Mouse (Mus musculus): ENCODE results near the gene Galk1.

Gene Galk1

GRCm38 (mm10) chr11:116011529-116012261 is 824 bp downstream of the Galk1 start:
- DNase-seq (ENCODE audit: low spot score in 2 of 2) = no peak

GRCm38 (mm10) chr11:116010948-116011347 is 1.6 kb downstream of the Galk1 start:
- no peak for DNase-seq (ENCODE audit: low spot score in 2 of 2)

GRCm38 (mm10) chr11:116010146-116010545 is 2.4 kb downstream of the Galk1 start:
- no peak for DNase-seq (ENCODE audit: low spot score in 2 of 2)

DNA sequence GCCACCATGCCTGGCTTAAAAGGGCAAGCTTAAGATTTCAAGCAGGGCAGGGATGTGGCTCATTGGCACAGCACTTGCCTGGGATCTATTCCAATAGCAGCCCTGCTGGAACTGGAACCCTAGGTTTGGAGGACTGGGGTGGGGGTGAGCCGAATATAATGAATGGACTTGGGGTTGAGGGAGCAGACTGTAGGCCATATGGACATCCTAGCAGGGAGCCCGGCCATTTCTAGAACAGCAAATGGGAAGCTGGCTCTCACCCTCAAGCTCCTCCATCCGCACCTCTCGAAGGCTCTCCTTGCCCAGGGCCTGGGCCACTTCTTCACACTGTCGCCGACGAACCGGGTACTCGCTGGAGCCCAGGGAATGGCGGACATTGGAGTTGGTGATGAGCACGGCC is 2.9 kb downstream of the Galk1 start:
- DNase-seq (ENCODE audit: low spot score in 2 of 2) = no peak

DNA sequence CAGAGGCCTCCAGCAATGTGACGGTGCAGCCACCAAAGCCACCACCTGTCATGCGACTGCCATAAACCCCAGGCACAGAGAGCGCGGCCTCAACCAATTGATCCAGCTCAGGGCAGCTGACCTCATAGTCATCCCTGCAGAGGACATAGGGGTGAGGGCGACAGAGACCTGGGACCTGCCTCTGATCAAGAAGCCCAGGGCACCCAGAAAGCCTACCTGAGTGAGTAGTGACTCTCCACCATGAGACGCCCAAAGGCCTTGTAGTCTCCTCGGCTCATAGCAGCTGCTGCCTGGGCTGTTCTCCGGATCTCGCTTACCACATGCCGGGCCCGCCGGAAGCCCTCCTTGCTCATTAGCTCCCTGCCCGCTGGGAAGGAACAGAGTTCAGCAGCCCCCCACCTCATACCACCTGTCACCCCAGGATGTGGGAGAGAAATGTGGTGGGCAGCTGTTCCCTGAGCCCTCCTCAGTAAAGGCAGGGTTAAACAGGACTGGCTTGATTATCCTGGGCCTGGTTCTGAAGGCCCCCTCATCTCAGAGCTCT is 3.6 kb downstream of the Galk1 start:
- no peak for DNase-seq (ENCODE audit: low spot score in 2 of 2)

DNA sequence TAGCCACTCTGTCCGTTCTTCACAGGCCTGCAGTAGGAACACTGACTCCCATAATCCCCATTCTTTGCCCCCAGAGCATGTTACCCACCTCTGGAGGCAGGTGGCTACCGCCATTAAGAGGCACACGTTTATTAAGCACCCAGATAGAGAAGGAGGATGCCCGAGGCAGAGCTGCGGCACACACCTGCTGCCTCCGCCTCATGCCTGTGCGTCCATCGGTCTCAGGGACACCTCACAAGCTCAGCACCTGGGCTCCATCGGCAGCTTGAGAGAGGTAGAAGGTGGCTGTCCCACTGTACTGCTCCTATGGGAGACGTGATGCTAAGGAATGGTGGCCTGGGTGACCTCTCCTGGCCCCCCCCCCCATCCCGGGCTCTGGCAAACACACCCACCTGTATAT is 4.1 kb downstream of the Galk1 start:
- no peak for DNase-seq (ENCODE audit: low spot score in 2 of 2)

DNA sequence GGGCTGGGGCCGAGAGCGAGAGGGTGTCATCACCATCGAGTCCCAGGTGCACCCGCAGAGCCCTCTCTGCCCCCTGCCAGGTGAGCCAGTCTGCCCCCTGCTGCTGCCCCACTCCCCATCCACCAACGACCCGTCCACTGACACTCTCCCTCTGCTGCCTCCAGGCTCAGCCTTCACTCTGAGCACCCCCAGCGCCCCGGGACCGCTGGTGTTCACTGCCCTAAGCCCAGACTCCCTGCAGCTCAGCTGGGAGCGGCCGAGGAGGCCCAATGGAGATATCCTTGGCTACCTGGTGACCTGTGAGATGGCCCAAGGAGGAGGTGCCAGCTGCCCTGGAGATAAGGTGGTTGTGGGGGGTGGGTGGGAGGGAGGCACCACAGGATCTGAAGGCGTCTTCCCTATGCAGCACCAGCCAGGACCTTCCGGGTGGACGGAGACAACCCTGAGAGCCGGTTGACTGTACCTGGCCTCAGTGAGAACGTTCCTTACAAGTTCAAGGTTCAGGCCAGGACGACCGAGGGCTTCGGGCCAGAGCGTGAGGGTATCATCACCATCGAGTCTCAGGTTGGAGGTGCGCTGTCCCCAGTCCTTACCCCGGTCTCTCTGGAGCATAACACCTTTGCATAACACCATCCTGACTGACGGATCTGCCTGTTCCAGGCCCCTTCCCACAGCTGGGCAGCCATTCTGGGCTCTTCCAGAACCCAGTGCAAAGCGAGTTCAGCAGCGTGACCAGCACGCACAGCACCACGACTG is 5.2 kb downstream of the Galk1 start:
- no peak for DNase-seq (ENCODE audit: low spot score in 2 of 2)

DNA sequence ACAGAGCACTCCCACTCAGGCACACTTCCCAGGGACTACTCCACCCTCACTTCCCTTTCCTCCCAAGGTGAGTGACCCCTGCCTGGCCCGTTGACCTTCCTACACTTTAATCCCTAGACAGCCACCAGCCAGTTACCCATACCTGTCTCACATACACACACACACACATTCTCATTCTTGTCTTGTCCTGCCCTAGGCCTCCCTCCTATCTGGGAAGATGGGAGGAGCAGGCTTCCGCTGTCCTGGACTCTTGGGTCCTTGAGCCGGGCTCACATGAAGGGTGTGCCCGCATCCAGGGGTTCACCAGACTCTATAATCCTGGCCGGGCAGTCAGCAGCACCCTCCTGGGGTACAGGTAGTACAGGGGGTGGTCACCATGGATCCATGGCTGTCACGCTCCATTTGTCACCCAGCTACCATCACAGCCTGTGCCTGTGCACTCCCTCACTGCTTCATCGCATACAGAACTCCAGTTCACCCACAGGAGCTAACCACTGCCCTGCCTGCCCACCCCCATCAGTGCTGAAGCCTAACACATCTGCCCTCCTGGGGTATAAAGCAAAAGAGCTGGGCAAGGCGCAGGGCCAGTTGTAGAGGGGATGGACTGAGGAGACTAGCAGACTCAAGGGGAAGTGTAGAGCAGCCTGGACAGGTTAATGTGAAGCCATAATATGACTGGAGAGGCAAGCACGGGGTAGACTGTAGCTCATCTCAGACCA is 6.7 kb downstream of the Galk1 start:
- no peak for DNase-seq (ENCODE audit: low spot score in 2 of 2)

GRCm38 (mm10) chr11:116004840-116005700 is 7.4 kb downstream of the Galk1 start:
- peak; percentile 62 to 69 for DNase-seq (ENCODE audit: low spot score in 2 of 2)

DNA sequence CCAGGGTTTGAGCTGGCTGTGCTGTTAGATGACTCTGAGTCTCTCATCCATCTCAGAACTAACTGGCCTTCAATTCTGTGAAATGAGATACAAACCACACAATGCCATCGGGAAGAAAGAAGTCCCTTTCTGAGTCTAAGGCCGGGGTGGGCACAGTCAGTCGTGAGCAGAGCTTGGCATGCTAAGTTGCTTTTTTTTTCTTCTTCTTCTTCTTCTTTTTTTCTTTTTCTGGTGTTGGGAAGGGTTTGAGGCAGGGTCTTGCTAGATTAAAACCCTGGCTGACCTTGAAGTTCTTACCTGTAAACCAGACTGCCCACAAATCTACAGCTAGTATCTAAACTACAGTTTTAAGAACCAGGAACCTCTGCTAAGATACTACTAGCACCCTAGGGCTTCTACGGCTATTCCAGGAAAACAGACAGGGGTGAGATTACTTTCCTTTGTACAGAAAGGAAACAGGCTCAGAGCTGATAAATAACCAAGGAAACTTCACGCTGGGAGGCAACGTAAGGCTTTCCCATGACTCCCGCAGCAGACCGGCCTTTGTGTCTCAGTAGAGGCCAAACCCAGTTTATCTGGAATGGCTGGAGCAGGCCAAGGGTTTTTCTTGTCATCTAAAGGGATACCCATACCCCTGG is 8.2 kb downstream of the Galk1 start:
- DNase-seq (ENCODE audit: low spot score in 2 of 2) = no peak

DNA sequence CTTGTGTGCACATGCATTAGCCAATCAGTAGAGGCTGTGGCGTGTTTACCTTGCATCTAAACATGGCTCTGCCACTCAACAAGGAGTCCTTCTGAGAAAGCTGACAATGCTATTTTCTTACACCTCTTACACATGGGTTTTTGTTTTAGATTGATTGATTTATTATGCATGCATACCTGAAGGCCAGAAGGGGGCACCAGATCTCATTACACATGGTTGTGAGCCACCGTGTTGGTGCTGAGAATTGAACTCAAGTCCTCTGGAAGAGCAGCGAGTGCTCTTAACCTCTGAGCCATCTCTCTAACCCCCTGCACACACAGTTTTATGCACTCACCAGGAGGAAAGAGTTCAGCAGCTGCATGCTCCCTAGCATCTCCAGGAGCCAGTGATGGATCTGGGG is 9.6 kb downstream of the Galk1 start:
- no peak for DNase-seq (ENCODE audit: low spot score in 2 of 2)

DNA sequence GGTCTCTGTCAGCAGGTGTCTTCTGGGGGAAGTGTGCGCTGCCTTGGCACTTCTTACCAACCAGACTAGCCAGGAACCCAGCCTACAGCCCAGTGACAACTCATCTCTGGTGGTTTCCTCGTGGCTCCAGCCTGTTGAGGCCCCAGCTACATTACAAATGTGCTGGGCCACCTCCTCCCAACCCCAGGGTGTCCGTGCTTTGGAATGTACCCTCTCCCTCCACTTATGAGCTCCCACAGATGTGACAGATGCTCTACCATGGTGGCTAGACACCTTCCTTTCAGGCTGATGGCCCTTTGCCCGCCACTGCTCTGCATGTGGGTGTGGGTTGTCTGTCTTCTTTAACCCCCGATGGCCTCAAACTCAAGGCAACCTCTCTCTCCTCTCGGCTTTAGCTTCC is 10.8 kb downstream of the Galk1 start:
- no peak for DNase-seq (ENCODE audit: low spot score in 2 of 2)

DNA sequence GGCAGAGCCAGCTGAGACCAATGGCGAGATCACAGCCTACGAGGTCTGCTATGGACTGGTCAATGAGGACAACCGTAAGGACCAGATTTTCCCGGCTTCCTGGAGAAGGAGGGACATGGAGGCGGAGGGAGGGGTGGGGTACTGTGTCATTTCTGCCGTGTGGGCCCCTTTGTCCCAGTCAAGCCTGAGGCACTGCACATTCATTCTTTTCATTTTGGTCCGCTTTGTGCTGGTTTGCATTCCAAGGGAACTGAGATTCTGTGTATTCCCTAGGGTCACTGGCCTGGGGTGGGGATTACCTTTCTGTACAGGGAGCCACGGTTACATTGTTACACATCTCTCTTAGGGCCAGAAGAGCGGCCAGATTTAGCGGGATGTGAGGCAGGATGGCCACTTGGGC is 11.9 kb downstream of the Galk1 start:
- no peak for DNase-seq (ENCODE audit: low spot score in 2 of 2)

DNA sequence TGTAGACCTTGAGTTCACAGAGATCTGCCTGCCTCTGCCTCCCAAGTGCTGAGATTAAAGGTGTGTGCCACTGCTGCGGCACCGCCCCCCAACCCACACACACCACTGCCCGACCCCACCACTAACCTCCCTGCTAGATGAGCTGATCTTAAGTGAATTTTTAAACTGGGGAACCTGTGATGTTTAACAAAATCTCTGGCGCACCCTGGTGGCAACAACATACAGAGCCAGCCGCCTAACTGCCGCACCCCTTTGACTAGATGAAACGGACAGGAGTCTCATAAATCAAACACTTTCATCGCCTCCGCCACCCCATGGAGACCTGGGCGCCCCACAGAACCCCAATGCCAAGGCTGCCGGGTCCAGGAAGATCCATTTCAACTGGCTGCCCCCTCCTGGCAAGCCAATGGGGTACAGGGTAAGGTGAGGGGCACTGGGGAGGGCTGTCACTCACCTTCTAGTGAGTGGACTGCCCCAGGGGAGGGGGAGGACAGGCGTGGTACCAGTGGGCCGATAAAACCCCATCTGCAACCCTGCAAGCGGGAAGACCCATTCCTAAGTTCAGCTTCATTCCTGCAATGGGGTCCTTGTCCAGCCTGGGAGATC is 12.9 kb downstream of the Galk1 start:
- peak; percentile 59 to 75 for DNase-seq (ENCODE audit: low spot score in 2 of 2)

DNA sequence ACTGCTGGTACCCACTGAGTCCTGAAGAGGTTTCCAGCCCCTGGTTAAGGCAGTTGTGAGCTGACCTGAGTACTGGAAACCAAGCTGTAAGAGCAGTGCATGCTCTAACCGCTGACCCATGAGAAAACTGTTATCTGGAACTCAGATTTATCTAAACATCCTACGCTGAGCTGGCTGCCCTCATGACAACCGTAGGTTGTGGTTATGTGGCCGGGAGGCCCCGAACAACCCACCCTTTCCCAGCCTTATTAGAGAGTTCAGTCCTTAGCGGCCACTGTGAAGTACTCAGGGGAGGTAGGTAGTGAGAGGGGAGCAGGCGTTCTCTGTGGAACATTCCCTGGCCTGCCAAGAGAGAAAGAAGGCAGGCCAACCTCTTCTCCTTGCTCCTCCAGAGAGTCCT is 13.5 kb downstream of the Galk1 start:
- DNase-seq (ENCODE audit: low spot score in 2 of 2) = no peak

DNA sequence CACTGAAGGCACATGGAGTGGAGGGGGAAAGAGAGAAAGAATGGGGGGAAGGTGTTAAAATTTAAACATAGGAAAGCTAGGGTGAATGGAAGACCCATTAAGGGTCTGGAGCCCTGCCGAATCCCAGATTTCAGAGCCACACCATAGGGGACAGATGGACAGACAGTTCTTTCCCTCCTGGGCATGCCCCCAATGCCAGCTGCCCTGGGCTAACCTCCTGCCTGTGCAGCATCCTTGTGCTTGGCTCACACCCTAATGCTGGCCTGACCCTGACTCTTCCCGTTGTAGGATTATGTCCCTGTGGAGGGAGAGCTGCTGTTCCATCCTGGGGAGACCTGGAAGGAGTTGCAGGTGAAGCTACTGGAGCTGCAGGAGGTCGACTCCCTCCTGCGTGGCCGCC is 14.9 kb downstream of the Galk1 start:
- DNase-seq (ENCODE audit: low spot score in 2 of 2) = no peak

DNA sequence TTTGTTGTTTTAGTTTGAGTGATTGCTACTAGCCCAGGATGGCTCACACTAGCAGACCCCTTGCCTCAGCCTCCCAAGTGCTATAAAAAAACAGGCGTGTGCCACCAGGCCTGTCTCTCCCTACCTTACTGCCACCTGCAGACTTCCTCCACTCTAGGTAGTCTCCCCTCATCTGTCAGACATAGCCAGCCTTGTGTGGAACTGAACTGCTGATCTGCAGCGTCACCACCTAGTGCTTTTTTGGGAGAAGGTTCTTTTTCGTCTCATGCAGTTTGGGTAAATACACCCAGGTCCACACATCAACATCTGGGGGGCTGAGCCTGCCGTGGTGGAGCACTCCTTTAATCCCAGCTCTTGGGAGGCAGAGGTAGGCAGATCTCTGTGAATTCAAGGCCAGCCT is 15.5 kb downstream of the Galk1 start:
- no peak for DNase-seq (ENCODE audit: low spot score in 2 of 2)

- DNase-seq (ENCODE audit: low spot score in 2 of 2) = no peak
Measured at GRCm38 (mm10) chr11:115995256-115995655, 17.3 kb downstream of the Galk1 start.

- no peak for DNase-seq (ENCODE audit: low spot score in 2 of 2)
Measured at GRCm38 (mm10) chr11:115992098-115992497, 20.4 kb downstream of the Galk1 start.

DNA sequence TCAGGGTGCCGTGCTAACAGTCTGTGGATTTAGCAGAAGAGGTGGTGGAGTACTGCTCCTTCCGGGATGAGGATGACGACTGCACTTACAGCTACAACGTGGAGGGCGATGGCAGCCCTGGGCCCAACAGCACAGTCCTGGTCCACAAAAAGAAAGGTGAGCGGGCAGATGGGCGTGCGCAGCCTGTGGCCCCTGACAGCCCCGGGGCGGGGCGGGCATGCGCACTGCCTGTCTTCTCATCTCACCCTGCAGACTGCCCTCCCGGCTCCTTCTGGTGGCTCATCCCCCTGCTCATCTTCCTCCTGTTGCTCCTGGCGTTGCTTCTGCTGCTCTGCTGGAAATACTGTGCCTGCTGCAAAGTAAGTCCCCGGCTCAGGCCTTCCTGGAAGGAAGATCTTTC is 22.8 kb downstream of the Galk1 start:
- DNase-seq (ENCODE audit: low spot score in 2 of 2) = no peak

GRCm38 (mm10) chr11:115983291-115983690 is 29.2 kb downstream of the Galk1 start:
- no peak for DNase-seq (ENCODE audit: low spot score in 2 of 2)

All from spleen, postnatal 36 days (tissue).